Mouse (Mus musculus): ENCODE measurements around the gene Arpc1b.
"Not testable (repeated sequence)": the region's sequence is repeated elsewhere in the genome, so short reads cannot be mapped to it uniquely, and the experiment has no call there.

The Arpc1b gene

DNA sequence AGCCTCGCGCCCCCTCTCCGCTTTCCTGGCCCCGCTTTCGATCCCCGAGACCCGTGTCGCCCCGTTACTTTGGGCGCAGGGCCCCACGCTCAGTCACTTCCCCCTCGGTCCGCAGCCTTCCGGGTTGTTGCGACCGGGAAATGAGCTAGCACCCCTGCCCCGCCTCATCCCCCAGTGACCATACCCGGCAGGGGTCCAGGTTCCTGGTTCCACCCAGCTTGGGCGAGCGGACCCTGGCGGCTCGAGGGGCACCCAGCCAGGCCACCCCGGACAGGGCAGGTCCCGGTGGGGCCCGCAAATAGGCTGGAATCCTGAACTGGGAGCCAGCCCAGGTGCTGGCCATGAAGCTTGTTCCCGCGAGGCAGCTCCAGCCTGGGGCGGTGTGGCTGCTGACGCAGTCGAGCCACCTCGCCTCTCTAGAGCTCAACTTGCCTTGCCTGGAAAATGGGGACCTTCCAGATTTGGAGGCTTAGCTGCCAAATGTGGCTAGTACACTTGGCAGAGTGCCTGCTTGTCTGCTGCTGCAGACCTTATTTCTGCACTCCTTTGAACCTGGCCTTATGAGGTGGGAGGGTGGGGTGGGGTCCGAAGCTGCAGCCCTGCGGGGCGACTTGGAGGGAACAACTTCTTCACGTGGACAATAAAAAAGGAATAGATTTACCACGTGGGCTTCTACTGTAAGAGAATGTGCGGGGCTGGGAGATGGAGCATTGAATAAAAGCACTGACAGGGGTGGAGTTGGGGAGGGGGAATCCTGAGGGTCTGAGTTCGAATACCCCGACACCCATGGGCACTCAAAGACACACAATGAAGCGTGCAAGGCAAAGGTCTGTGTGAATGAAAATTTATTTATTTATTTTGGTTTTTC is 825 bp downstream of the Arpc1b start:
- no peak for DNase-seq

DNA sequence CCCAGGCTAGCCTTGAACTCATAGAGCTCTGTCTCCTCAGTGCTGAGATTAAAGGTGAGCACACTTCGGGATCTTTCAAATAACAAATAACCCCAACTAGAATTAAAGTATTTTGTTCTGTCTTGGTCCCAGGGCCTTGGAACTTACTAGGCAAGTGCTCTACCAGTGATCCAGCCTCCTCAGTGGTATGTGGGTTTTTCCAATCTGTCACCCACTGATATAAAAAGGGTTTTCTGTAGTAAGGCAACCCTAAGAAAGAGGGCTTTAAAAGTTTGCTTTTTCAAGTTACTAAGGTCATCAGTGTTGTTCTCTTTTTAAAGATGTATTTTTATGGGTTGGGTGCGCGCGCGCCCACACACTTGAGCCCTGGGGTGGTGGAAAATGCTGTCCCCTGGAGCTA is 1.7 kb downstream of the Arpc1b start:
- DNase-seq: no peak

DNA sequence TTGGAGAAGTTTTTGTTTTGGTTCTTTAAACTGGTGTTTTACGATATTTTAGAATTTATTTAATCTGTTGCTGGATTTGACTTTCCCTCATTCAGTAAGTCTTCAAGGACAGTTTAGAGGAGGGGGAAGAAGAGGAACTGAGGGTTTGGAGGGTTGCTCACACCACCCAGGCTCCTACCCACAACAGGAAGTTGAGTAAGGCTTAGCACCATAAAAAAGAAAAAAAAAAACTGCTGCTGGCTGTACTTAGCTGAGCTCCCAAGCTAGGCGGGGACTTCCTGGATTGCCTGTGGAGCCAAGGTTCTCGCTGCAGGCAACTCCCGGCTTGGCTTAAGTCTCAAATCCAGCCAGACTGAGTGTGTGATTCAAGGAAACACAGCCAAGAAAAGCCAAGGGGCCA is 2.3 kb downstream of the Arpc1b start:
- DNase-seq: no peak

GRCm38 (mm10) chr5:145116916-145117315 is 2.9 kb downstream of the Arpc1b start:
- no peak for DNase-seq

DNA sequence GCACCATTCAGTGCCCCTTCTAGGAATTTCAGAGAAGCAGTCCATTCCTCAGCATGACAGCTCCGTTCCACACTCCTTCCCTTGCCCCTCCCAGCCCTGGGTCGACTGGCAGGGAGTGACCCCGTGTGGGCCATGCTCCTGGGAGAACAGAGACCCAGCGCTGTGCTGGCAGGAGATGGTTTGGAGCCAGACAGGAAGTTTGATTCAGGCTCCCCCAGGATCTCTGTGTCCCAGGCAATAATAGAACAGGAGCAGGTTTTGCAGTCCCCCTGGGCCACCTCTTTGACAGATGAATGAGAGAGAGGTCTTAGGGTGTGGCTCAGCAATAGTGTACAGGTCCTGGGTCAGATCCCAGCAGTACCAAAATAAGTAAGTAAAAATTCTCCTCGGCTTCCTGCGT is 4.0 kb downstream of the Arpc1b start:
- DNase-seq: no peak

- DNase-seq: no peak
These were observed 4.4 kb downstream of the Arpc1b start for GRCm38 (mm10) chr5:145118461-145118860.

DNA sequence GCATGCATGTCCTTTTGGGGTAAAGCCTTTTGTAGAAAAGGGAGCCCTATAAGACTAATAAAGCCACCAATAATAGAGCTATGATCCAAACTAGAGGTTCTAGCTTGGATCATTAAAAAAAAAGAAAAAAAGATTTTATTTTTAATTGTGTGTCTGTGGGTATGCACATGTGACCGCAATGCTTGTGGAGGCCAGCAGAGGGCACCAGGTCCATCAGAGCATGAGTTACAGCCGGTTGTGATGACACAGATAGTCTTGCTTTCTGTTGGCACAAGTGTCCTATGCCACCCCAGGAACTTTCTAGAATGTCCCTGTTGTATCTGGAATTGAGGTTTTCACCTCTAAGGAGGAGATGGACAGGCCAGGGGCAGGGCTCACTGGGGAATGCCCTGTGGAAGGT is 5.4 kb downstream of the Arpc1b start:
- DNase-seq: no peak

DNA sequence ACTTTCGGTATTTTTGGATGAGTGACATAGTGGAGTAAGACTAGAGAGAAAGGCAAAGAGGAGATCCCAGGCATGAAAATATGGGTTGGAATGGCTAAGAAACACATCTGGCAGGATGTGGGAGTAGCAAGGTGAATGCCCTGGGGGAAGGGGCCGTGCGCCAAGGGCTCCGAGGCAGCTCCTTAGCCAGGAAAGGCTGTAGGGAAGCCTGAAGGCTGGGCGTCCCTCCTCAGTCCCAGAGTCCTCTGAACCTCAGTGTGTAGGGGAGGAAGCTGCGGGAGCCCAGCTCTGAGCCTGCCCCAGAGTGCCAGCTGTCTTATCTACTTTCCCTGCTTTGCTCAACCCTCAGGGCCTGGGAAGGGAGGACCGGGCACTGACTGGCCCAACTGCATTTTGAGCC is 6.9 kb downstream of the Arpc1b start:
- DNase-seq: no peak

- no peak for DNase-seq
These were observed 9.4 kb downstream of the Arpc1b start for GRCm38 (mm10) chr5:145123396-145123795.

DNA sequence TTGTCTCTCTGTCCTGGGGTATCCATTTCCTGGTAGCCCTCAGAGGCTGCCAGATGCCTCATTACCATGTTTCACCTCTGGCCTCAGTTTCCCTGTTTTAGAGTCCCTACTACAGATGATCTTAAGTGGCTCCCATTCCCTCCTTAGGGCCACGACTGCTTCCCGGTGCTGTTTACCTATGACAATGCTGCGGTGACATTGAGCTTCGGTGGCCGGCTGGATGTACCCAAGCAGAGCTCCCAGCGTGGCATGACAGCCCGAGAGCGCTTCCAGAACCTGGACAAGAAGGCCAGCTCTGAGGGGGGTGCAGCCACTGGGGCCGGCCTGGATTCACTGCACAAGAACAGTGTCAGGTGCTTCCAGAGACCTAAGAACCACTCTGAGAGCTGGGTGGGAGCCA is 12.6 kb downstream of the Arpc1b start:
- DNase-seq: no peak

DNA sequence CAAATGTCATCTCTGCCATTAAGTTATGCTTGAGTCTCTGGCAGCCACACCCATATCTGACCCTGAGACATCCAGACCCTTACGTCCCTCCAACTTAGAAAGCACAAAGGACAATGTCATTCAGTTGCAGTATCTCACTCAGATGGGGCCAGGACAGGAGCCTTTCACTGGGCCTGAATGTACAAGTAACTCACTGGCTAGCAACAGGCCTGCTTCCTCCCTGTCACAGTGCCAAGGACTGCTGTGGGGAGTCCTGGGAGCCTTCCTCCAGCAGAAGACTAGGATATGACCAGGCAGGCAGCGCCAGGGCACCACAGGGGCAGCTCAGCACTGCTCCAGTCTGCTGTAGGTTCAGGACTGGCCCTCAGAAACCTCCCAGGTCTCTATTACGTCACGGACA is 15.1 kb downstream of the Arpc1b start:
- DNase-seq: no peak

DNA sequence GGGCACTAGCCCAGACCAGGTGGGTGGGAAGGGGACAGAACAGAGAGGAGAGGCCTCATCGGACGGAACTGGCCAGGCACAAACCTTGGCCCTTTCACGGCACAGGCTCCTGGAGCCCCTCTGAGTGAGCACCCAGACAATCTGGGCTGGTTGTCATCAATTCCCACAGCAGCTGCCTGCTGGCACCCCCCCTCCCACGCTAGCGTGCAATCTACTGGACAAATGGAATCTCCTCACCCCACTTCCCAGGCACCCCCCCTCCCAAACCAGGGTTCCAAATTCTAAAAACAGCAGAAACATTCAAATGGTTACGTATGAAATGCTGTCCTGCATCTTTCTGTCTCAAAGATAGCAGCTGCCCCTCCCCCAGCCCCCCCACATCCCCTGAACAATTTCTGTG is 15.8 kb downstream of the Arpc1b start:
- not testable (repeated sequence) for DNase-seq

DNA sequence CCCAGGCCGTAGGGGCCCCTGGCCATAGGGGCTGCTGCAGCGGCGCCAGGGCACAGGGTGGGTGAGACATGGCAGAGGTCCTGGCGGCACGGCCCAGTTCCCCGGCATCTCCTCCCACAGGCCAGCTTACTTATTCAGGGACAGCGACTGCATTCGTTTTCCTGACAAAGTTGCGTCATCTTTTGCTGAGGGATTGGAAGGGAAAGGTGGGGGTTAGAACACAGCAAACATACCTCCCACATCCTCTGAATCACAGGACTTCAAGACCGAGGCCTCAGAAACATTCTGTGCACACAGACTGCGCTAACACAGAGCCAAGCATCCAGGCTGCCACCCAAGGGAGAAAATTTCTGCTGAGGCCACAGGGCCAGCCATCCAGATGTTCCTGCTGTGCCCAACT is 16.2 kb downstream of the Arpc1b start:
- no peak for DNase-seq

DNA sequence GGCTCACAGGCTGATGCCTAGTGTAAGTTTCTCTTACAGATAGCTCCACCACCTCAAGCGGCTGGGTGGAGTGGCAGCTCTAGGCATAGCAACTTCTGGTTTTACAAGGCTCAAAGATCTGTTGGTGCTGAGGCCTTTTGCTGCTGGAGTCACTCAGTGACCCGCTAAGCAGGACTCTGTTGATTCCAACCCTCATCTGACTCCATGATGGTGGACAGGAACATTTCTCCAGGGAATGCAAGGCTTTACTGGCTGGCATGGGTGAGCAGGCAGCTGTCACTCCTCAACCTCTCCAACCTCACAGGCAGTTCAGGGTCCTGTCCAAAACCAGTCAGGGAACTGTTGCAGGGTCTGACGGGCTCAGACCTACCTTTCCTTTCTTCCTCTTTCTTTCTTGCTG is 17.0 kb downstream of the Arpc1b start:
- DNase-seq: no peak

DNA sequence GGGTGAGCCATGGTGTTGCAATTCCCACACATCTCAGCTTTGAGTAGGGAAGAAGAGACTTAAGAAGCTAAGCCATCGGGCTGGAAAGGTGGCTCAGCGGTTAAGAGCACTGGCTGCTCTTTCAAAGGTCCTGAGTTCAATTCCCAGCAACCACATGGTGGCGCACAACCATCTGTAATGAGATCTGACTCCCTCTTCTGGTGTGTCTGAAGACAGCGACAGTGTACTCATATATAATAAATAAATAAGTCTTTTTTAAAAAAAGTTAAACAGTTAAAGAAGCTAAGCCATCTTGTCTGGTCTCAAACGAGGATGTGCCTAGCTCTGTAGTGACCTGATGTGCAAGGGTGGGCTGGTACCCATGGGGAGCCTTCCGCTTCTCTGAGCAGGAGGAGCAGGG is 19.3 kb downstream of the Arpc1b start:
- DNase-seq: not testable (repeated sequence)

DNA sequence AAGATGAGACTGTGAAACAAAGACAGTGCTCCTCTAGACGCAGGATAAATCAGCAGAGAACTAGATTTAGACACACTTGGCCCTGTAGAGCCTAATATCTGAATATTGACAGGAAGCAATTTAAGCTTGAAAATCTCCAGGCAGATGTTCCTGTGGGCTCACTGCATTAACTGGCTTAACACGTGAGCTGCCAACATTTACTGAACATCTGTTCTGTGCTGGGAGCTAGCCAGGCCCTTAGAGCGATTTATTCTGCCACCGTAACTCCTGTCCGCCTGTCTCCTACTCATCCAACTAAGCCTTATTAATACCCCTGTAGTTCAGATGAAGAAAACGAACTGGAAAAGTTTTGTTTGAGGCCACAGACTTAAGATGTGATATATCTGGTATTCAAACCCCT is 24.8 kb downstream of the Arpc1b start:
- peak; percentile 43 for DNase-seq

- peak; percentile 94 for DNase-seq
These were observed 25.8 kb downstream of the Arpc1b start, which contains the start of the genes Pdap1 and Bud31 for GRCm38 (mm10) chr5:145139571-145140519. Gene Pdap1, minus strand, starts transcription at chr5:145140238. Gene Bud31, plus strand, starts transcription at chr5:145140362.

- DNase-seq: peak; percentile 34
These were observed 26.6 kb downstream of the Arpc1b start for GRCm38 (mm10) chr5:145140611-145141010.

DNA sequence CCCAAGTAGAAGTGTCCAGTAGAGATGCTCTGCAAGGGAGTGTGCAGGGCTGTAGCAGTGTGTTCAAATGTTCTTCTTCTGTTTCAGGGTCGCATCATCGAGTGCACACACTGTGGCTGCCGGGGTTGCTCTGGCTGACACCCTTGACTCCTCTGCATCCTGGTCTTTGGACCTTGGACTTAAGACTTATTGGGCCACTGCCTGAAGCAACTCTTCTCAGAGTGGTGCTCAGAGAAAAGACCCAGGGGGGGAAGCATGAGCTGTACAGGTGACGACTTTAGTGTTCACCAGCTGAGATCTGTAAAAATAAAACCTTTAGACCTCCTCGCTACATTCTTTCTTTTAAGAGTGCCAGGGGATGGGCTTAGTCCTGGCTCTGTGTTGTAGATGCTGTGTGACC is 33.7 kb downstream of the Arpc1b start:
- DNase-seq: no peak

- no peak for DNase-seq
These were observed 35.3 kb downstream of the Arpc1b start for GRCm38 (mm10) chr5:145149294-145149693.

GRCm38 (mm10) chr5:145152690-145153089 is 38.7 kb downstream of the Arpc1b start:
- no peak for DNase-seq

DNA sequence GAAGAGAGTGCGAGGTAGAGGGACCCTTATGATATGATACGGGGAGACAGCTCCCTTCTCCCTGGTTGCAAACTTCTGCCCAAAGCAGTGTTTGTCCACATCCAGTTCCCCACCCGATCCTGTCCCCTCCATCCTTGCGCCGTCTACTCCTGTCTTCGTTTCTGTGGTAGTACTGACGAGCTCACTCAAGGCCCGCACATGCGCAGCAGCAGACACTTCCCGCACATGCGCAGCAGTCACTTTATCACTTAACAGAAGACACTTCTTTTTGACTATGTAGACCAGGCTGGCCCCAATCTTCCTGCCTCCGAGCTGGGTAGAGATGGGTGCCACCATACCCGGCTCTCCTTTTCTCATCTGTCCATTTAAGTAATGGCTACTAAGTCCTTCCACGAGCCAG is 47.3 kb downstream of the Arpc1b start:
- no peak for DNase-seq

- no peak for DNase-seq
These were observed 50.7 kb downstream of the Arpc1b start for GRCm38 (mm10) chr5:145164710-145165109.

GRCm38 (mm10) chr5:145165184-145165583 is 51.2 kb downstream of the Arpc1b start:
- no peak for DNase-seq
